Mouse (Mus musculus): ENCODE results near the gene Pde1a.

Gene Pde1a

DNA sequence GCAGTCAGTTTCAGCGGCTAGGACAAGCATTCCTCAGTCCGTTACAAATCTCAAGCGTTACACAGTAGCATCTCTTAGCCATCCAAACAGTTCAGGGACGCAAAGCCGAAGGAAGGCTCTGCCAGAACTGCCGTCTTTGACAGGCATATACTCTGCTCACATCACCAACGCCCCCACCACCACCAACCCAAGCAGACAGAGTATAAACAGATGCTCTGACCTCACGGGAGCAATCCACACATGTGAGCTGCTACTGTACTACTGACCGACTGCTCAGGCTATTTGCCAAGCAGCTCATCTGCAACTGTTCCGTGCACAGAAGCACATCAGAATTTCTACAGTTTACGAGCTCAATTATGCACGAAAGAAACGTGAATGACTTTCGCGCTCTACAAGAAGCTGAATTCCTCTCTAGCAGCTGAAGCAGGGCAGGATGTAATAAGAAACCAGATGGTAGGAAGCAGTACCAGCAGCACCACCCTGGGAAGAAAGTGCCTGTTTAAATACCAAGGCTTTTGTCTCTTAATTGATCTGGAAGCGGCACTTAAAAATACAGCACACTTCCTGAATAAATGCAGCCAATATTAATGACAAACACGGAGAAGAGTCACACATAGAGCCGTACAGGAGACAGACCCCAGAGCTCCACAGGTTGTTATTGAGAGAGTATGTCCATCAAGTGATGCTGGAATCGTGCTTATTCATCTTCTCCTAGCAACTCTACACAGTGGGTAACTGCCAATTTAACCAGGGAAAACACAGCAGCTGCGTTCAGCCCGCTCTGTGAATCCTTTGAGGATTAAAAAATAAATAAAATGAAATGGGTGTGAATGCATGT lies at the start of gene Pde1a:
Pde1a (minus strand) TSS at position 598 of the 838 bp plus-strand sequence.
- DNase-seq (ENCODE audit: low read depth, low spot score) = no peak

DNA sequence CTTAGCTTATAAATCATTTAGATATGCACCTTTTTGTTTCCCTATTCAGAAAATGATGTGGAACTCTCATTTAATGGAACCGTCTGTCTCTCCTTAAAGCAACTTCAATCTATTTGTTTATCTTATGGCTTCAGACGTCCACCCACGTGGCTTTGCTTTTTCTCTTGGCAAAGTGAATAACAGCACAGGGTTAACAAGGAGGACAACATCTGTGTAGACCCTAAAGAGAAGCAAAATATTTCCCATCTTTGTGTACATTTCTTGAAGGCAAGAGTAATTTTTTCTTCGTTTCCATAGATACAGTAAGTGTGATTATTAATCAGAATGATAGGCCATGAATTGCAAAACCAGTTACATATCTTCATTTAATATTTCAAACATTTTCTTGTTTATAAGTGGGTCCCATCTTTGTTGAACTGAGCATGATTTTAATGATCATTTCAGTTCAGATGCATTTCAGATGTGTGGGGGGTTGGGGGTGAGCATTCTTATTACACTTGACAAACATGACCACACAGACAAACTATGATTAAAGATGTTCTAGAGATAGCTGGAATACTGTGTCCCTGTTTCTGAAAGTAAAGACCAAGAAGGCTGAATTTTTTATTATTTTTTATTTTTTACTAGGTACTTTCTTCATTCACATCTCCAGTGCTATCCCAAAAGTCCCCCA lies 49.5 kb upstream of the Pde1a start:
- no peak for DNase-seq (ENCODE audit: low read depth, low spot score)

DNA sequence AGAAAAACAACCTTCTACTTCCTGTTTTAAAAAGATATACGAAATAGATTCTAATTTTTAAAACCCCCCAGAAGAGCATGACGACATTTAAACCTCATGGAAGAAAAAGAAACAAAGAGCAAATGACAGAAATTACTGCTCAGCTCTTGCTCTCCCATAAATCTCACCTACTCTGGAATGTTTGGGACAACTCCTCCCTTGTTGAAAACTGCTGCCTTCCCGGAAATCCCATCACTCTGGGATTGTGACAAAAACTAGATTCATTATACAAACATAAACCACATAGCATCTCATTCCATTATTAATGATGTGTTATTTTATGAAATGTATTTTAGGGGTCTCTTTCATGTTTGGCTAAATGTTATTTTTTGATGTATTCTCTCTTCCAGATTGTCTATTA lies 48.9 kb upstream of the Pde1a start:
- no peak for DNase-seq (ENCODE audit: low read depth, low spot score)

DNA sequence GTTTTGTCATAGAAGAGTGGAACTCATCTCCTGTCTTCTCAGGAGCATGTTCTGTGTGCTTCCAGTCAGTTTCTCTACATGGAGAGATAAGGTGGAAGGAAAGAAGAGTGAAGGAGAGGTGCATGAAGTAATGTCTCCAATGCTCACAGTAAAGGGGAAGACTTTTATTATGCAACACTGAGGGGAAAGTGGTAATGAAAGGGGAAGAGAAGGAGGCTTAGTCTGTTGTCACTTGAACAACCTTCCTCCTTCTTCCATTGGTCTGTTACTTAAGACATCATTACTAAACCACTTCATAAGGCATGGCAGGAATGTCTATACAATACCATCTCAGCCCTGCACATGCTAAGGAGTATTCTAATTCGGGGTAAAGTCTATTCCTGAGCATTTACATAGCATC lies 38.8 kb upstream of the Pde1a start:
- DNase-seq (ENCODE audit: low read depth, low spot score) = no peak

DNA sequence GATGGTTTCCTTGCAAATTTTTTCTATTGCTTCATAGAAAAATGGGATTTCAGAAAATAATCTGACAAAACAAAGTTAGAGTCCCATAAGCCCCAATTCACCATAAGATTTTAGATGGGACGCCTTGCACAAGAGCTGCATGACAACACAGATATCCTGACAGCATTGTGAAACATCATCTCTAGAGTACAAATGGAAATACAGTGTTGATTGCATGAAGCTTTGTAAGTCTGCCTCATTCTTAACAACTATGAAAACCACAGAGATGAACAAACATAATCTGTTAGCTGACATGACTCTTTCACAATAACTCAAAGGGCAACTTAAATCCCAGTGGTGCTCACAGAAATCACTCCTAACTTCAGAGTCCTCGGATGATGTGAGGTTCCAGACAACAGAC lies 29.5 kb upstream of the Pde1a start:
- no peak for DNase-seq (ENCODE audit: low read depth, low spot score)

DNA sequence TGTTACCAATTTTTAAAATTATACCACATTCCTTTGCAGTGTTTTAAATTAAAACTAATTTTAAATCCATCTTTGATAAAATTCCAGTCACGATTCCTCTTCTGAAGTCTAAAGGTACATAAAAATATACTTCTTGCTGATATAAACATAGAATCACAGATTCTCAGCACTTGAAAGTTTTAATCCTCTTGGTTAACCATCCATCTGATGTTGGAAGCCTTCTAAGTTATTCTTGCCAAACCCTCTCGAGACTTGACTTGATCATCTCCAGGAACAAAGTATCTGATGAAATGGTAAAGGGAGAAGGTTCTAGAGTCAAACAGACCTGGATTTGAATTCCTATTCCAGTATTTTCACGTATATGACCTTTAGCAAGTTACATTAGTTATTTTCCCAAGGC lies 28.9 kb upstream of the Pde1a start:
- no peak for DNase-seq (ENCODE audit: low read depth, low spot score)

DNA sequence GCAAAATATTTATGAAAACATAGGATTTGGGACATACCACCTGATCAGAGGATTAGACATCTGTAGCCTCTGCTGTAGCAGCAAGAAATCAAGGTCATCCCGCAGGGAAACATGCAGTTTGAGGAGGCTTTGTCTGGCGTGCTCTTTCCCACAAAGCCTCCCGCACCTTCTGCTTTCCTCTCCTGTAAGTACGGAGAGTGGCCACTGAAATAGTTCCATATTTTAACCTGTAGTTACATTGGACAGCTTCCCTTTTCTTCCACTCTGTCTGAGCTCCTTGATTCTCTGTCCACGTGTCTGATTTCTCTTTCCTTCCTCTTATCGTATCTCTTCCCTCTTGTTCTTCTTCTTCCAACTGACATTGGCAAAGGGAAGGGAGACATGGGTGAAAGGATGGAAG lies 20.8 kb upstream of the Pde1a start:
- DNase-seq (ENCODE audit: low read depth, low spot score) = no peak

DNA sequence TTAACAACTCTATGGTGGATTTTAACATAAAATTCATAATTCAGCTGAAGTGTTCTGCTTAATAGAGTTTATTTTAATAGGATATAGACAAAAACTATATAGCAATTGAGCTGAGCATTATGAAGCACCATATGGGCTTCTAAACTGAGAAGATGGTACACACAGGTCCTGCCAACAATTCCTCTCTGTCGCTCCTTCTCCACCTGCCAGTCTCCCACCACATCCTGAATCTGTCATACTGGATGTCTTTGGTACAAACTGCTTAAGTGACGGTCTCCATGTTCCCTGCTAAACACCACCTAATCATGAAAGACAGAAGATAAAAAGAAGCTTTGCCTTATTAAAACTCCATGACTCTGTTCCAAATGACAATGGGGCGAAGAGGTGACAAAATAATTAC lies 20.1 kb upstream of the Pde1a start:
- DNase-seq (ENCODE audit: low read depth, low spot score) = no peak

DNA sequence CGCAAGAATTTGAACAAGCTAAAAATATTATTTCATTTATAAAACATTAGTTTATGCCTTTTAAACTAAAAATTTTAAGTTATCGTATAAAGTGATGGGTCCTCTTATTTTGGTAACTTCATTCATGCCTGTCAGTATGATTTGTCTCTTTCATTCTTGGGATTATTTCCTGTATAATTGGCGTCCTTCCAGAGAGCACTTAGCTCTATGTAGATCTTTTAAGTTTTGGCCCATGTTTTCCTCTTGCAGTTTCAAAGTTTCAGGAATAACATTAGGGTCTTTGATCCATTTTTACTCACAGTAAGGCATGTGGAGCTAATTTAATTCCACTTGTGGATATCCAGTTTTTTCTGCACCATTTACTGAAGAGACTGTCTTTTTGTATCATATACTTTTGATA lies 5.8 kb upstream of the Pde1a start:
- no peak for DNase-seq (ENCODE audit: low read depth, low spot score)

DNA sequence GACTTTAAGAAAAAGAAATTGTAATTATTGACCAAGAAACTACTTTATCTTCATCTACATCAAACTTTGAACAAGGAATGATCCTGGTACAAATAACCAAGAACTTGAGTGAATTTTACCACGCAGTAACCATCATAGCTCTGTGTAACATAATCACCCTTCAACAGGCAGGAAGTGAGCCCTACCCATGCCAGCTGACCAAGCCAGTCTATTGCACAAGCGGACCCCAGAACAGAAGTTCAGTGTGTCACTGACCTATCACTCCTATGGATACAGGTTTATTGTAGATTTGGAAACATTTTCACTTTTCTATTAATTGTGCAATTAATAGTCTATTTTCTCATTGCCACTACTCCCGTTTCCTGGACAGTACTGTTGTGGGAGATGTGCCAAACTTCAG lies 3.4 kb upstream of the Pde1a start:
- DNase-seq (ENCODE audit: low read depth, low spot score) = no peak

DNA sequence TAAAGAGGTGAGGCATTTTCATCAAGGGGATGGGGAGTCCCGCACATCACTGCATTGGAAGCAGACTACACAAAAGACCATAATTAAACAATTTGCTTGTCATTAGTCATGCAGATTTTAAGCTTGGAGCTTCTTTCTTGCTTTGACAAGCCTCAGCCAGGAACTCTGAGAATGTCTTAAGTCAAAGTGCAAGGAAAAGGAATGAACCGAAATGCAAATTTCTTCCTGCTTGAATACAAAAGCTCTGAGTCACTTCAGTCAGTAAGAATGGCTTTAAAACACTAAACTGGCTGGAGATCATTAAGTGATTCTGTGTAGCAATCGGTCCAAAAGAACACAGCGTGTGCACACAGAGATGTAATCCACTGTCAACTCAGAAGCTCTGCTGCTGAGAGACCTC lies 2.6 kb downstream of the Pde1a start:
- DNase-seq (ENCODE audit: low read depth, low spot score) = no peak

DNA sequence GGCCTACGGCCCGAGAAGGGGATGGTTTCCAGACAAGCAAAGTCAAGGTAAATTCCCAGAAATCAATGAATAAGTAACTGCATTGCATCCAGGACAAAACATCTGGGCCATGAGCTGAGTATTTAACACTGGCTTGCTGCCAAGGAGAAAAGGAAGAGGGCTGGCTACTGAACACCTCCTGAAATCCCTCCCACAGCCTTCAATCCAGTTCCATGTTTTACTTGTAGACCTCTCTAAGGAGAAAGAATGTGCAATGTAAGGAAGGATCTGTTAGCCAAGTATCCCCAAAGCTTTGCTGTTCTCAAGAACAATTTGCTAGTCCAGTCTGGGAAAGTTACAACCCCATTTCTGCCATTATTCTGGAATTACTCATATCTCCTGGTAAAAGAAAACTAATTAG lies 42.4 kb downstream of the Pde1a start:
- no peak for DNase-seq (ENCODE audit: low read depth, low spot score)

DNA sequence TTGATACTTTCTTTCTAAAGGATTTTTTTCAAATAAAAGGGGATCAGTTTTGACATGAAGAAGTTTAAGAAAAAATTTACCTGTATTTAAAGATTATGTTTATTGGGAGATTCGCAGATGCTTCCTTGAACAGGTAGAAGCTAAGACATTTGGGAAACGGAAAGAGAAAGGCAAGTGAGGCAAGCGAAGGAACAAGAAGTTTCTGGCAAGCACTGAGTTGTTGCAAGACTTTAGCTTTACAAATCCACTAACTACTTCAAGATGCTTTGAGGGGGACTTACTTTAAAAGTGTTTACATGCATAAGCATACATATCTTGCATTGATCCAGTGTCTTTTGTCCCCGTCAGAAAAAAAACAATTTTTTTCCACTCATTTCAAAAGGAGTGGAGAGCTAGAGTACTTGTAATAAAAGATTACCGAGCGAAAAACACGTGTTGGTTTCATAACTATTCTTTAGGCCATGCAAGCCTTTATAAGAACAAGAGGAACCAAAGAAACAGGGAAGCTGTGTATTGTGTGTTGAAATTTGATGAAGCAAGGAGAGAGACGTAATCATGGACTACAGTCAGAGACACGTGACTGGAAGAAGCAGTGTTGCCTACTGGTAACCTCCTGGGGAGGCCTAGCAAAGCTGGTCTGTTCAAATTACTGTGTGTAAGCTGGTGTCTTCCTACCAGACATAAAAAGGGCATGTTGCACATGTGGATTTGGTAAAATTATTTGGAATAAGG lies 49.0 kb downstream of the Pde1a start:
- no peak for DNase-seq (ENCODE audit: low read depth, low spot score)

DNA sequence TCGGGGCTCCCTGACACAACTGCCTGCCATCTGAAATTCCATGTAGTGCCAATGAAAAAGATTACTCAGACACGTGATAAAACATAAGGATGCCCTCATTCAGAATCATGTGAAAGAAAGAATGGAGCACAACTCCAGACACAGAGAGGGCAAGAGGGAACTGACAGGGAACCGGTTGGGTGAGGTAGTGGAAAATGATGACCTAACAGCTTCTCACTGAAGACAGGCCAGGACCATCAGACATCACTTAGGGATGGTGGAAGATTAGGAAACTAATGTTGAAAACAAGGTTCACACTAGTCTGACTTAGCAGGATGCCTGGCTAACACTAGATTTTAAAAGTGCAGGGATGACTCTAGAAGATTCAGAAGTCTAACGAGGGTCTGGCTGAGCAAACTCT lies 49.6 kb downstream of the Pde1a start:
- no peak for DNase-seq (ENCODE audit: low read depth, low spot score)

DNA sequence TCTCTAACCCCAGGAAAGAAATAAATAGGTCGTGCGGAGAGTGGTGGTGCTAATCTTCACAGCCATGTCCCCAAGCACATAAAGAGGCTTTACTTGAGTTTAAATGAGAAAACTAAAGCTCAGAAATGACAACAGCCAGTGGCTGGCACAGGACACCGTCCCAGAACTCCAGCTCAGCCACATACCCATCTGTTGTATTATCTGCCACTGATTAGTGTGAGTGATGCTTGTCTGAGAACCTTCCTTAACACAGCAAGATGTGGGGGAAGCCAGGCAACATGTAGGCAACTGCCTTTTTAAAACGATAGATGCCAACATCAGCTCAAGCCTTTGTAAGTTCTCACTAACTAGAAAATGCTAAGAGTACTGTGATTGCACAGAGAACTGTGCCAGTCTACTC lies 52.9 kb downstream of the Pde1a start:
- DNase-seq (ENCODE audit: low read depth, low spot score) = no peak

DNA sequence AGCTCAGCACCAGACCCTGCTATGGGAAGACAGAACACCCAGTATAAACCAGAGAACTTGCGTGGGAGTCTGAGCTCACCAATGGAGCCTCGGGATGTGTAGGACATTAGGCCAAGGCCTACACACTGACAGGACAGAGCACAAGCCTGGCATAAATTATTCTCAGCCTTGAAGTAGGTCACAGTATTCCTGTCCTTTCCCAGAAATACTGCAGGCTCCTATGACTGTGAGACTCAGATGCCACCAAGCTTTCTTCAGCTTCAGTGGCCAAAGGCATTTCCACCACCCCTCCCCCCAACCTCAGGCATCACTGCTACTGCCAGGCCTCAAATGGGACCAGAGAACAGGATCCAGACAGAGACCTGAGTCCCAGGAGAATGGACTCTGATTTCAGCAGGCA lies 54.7 kb downstream of the Pde1a start:
- no peak for DNase-seq (ENCODE audit: low read depth, low spot score)

DNA sequence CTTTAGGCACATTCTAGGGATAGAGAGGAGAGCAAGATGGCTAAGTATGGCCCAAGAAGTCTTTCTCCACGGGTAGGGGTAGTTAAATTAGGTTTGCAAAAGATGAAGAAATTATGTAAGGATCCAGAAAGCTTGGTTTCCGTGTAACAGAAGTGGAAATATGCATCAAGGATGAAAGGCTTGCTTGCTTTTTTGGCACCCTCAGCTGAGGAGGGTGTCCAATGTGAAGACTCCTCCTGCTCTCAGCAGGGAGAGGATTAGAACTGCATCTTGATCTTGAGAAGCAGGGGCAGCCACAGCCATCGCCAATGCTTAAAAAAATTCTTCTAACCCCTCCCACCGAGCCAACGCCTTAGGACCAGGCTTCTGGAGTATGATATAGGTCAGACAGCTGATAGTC lies 55.2 kb downstream of the Pde1a start:
- DNase-seq (ENCODE audit: low read depth, low spot score) = no peak

DNA sequence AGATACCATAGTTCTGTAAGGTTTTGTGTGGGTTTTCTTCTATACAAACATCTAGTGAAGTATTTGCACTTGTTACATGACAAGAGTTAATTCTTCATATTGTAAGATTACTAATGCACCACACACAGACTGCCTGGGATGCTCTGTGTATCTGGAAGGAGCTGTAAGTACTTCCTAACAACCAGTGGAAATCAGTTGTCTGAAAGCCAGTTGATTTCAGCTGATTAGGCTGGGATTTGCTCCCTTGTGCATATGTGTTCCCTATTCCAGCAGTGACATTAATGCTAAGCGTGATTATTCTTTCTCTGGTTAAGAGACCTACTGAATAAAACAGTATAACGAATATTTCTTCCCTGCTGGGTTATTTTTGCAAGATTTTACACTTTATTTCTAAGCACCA lies 55.8 kb downstream of the Pde1a start:
- DNase-seq (ENCODE audit: low read depth, low spot score) = no peak

DNA sequence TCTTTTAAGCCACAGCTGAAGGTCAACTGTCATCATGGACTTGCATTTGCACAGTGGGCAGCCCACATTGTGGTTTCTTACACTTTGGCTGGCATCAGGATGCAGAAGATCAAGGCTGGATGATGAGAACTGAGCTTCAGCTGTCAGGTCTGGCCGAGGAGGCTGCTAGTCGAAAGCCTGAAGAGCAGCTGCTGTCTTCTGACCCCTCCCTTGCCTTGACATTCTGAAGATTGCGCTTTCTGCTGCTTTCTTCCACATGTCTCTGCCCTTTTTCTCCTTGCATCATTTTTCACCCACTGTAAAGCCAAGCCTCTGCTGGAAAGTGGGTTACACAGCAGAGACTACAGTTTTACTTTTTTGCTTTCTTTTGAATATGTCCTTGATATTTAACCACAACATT lies 59.5 kb downstream of the Pde1a start:
- no peak for DNase-seq (ENCODE audit: low read depth, low spot score)

DNA sequence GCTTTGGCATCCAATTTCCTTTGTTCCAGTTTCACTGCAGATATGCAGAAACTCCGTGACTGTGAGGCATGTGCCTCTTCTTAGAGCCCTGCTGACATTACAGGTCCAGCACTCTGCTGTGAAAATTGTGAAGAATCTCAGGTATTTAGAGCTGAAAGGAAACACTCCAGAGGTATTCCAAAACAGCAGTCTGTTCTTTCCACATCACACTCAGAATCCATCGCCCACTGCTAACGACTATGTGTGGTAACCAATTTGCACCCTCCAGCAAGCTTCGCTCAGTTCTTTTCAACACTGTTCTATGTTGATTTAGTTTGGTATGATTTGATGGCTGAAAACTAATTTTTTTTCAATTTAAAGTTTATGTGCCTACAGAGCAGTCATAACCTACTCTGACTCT lies 62.8 kb downstream of the Pde1a start:
- no peak for DNase-seq (ENCODE audit: low read depth, low spot score)

DNA sequence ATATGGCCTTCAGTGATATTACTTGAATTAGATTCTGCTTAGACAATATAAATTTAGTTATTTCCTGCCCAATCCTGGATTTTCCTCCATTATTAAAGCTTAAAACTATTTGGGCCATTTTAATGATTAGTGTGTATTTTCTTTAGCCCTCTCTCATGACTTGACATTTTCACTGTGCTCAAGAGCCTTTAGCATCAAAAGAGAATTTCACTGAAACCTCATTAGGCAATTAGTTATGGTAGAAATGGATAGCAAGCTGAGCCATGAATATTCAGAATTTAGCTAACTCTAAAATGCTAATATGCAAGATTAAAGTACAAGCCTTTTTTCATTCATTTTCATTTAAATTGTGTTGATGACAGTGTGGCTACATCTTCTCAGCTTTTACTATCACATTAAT lies 73.2 kb downstream of the Pde1a start:
- DNase-seq (ENCODE audit: low read depth, low spot score) = no peak

DNA sequence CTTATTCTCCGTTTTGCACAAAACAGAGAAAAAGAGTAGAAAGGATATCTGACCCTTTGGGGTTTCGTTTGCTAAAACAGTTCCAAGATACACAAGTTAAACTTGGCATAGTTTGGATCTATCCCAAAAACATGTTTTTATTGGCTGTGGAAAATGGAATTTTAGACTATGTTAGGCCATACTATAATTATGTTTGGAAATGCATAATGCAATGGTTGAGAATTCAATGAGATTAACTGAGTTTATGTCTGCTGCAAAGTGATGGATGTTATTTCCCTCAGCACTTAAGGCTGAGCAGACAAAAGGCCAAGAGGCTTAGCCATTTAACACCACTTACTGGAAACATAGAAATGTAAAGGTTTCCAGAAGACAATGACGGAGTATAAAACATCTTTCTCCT lies 75.2 kb downstream of the Pde1a start:
- DNase-seq (ENCODE audit: low read depth, low spot score) = no peak
